Mouse (Mus musculus) urinary bladder, postnatal 4 days (tissue): ENCODE data around the gene Ino80d.
A peak's percentile ranks its signal among the peaks of the same experiment; 100 is the strongest.
"Not testable (repeated sequence)": the region's sequence is repeated elsewhere in the genome, so short reads cannot be mapped to it uniquely, and the experiment has no call there.

Experiments used
- DNase-seq, 2 experiments: peaks; one replicate each; pipeline ENCODE4 v3.0.0; 2021 to 2022; ENCODE audit warnings: low spot score in 2 of 2

The Ino80d gene

DNA sequence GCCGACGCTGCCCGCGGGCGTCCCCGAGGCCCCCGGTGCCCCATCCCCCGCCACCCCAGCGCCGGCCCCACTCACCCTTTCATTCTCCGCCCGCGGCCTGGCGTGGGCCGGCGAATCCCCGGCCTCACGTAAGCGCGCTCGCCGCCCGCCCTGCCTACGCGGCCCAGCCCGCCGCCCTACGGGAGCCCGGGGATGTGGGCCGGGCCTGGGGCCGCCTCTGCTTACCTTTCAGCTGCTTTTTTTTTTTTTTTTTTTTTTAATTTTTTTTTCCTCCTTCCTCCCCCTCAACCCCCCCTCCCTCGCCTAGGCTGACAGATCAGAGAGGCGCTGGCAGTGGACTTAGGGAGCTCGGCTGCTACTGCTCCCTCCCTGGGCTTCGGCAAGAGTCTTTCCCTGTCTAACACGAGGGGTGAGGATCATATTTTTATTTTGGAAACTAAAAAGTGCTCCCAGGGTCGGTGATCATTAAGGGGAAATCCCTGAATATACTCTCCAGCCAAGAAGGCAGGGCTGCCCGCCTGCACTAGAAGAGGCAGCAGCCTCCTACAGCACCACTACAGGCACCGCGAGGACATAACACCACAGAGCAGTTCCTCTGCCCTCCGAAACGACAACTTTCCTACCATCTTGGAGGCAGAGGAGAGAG, at the start of gene Ino80d:
Gene Ino80d, minus strand, starts transcription at position 532 of the 646 bp plus-strand sequence.
- peak; percentile 71 to 72 for DNase-seq

DNA sequence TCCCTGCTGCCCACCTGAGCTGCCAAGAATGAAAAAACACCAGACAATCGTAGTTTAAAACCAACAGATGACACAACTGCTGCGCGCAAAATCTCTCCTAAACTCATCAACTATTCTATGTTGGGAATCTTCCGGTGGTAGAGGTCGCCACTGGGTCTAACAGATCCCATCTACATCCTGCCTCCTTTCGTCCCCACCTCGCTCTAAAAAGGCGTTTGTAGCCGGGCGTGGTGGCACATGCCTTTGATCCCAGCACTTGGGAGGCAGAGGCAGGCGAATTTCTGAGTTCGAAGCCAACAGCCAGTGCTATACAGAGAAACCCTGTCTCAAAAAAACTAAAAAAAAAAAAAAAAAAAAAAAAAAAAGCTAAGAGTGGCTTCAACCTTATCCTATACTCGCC, 25.8 kb upstream of the Ino80d start:
- no peak for DNase-seq

DNA sequence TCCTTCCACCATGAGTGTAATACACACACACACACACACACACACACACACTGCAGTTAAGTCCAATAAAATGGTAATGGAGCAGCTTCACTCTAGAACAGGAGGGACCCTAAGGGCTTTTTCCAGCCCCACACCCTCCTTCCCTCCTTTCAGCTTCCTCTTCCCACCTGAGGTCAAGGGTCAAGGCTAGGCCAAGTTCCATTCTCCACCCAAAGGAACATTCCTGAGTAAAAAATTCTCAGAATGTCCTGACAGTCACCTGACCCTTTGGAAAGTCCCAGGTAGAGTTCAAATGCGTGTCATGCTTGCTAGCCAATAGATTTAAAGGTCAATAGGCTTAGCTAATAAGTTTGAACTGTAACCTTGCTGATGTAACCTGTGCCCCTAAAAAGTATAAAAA, 24.1 kb upstream of the Ino80d start:
- DNase-seq: not testable (repeated sequence)

DNA sequence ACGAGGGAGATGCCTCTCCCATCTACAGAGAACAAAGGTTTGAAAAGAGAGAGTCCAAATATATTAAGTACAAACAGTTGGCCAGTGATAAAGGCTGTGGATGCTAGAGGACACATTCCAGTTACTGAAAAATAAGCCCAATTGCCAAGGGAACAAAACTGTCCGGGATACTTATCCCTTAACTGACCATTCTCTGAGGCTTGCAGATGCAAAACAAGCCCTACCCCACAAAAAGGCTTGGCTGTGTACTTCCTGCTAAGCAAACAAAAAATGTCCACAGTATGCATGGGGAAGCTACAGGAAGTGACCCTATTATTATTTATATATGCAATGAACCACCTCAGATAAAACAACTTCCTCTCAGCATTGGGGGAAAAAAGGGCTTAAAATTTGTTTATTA, 23.5 kb upstream of the Ino80d start:
- no peak for DNase-seq

DNA sequence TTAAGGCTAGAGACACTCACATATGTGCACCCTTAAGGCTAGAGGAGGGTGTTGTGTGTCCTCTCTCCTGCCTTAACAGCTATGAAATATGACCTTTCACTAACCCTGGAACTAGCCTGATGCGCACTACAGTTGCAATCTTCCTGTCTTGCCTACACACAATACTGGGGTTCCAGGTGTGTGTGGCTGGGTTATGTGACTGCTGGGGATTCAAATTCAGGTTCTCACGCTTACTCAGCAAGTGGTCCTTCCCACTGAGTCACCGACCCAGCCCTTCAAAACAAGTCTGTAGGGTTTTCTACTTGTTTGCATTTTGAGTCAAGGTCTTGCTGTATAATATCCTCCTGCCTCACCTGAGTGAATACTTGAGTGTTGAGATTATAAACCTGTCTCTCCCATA, 20.1 kb upstream of the Ino80d start:
- no peak for DNase-seq

DNA sequence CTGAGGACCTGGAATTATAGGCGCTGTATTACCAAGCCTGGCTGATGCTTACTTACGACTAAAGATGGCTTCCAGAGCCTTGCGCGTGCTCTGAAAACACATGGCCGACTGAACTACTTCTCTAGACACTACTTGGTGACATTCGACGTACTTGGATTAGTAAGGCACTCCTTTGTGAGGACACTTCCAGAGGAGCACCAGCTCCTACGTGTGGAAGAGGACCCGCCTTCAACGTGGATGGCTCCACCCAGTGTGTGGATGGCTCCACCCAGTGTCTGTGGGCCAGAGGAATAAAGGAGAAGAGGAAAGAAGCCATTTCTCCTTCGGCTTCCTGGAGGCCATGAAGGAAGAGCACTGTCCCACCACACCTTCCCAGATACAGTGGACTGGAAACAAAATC, 17.3 kb upstream of the Ino80d start:
- no peak for DNase-seq

DNA sequence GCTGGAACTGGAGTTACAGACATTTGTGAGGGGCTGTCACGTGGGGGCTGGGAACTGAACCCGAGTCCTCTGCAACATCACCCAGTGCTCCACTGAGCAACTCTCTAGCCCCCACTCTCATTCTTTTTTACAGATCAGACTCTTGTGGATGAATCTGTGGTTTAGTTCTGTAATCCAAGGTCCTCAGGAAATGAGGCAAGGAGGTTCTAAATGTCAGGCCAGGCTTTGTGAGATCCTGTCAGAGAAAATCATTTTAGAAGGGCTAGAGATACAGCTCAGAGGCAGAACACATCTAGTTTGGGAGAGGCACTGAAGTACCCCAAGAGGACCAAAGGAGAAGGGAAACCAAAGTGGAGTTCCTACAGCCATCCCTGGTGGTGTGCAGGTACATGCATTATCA, 16.4 kb upstream of the Ino80d start:
- DNase-seq: no peak

DNA sequence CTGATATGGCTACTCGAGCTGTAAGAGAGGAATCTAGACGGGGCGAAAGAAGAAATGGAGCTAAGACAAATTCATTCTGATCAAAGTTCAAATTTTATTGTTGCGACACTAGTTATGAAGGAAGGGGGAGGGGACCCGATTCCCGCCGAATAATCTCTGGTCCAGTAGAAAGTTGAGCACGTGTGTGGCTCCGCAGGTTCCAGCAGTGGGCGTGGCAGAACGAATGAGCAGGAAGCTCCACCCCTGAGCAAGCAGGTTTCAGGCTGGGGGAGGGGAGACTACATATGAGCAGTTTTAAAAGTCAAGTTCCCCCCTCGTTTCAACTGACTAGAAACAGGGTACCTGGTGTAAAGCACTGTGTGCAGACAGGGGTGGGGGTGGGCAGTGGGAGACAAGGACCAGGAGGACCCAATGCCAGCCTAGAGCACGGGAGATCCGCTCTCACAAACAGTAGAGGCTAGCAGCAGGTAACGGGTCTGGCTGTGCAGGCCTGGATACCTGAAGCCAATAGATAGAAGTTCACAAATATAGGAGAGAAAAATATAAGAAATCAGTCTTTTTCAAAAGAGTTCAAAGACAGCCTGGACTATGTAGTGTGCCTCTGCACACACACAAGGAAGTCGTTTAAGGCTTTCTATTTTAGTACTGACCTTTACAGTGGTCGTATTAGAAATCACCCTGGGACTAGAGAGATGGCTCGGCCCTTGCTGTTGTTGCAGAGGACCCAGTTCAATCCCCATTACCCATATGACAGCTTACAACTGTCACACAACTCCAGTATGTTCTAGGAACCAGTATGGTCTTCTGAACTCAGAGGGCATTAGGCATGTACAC, 15.6 kb upstream of the Ino80d start:
- no peak for DNase-seq

DNA sequence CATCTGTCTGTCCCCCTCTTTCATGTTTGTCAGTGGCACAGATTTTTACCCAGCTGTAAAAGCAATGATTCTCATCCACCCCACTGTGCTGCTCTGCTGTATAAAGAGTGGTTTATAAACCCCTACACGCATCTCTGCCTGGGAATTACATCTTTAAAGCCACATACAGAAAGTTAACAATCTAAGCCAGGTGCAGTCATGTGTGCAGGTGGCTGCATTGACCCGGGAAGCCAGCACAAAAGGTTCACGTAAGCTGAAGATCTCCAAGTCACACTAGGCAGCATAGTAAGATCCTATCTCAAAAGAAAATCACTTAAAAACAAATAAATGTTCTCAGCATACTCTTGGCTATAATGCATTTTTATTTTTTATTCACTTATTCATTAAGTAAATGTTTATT, 14.8 kb upstream of the Ino80d start:
- no peak for DNase-seq

DNA sequence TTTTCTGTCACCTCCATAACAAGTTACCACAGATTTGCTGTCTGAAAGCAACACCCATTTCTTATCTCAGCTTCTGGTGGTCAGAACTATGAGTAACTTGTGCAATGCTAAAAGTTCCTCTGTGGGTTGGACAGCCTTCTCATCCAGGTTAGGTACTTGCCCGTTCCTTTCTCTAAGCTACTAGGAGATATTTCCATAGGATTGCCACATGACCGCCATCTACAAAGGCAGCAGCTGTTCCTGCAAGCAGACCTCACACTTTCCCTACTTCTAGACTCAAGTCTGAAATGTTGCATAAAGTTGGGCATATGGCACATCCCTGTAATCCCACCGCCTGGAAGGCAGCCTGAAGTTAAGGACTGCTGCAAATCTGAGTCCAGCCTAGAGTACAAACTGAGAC, 11.7 kb upstream of the Ino80d start:
- no peak for DNase-seq

DNA sequence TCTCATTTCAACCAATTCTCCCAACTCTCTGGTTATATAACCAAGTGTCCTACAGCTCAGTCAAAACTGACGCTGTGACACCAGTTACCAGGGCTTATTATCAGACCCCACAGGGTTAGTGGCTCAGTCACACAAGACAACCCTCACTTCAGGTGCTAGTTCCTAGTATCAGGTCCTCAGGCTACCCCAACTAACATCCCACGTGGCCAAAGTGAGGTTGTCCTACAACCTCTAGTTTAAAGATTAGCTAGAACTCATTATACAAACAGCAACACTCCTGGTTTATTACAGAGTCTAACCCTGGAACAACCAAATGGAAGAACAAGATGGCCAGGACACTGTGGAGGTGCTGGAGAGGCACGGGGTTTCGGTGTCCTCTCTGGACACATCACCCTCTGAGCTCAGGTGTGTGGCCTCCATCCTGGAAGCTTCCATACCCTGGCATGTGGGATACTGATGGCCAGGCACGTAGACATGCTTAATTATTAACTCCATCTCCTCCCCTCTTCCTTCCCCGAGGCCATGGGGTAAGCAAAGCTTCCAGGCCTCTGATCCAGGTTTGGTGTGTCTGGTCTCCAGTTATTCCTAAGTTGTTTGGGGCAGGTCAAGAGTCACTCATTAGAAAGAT, 9.5 kb upstream of the Ino80d start:
- DNase-seq: no peak

DNA sequence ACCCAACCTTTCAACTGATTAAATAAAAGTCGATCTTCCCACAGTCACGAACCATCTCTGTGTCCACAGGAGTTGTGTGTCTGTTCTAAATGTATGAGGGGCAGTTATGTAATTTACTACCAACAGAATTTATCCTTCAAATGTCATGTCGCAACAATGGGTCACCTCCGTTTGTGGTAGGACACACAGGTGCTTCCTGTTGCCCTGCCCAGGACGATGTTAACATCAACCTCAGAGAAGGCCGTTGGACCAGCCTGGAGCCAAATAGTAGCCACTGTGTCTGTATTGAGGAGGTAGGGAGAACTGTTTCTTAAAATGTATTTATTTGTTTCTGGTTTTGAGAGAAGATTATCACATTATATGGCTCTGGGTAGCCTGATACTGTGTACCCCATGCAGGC, 7.5 kb upstream of the Ino80d start:
- no peak for DNase-seq

DNA sequence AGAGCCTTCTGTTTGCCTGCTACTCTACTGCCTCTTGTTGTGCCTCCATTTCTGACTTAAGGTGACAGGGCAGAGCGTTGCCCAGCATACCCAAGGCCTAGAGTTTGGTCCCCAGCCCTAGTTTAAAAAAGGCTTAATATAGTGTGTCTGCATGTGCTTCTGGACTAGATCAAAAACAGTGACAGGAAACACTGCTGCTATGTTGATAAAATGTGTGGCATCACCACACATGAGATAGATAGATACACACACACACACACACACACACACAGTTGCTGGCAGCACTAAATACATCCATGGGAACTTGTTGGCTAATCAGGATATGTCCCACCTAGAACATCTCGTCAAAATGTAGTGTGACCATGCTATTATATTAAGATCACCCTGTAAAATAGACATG, 5.9 kb upstream of the Ino80d start:
- no peak for DNase-seq

DNA sequence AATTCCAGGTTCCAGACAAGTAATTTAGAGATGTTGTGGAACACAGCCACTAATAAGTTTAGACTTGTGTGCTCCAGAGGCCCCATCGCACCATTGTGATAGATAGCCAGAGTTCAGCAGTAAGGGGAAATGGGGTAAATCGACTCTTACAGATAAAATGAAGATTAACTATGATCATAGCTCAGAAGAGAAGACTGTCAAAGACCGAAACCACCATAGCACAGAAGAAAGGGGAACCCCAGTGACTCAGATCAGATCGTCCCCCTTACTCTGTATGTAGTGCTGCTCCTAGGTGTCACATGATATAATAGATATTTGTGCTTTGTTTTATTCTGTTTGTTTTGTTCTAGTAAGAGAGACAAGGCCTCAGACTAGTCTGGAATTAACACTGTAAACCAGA, 5.2 kb upstream of the Ino80d start:
- no peak for DNase-seq

DNA sequence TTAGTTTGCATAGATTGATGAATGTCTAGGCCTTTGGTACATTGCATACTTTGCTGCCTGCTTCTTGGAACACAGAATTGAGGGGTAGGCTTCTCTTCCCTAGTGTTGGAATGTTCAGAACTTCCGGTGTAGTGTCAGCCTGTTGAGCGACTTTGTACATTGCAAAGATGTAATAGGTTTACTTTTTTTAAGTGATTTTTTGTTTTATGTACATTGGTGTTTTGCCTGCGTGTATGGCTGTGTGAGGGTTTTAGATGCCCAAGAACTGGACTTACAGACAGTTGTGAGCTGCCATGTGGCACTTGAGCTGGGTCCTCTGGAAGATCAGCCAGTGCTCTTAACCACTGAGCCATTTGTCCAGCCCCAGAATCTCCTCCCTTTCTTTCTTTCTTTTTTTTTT, 1.1 kb upstream of the Ino80d start:
- DNase-seq: no peak

DNA sequence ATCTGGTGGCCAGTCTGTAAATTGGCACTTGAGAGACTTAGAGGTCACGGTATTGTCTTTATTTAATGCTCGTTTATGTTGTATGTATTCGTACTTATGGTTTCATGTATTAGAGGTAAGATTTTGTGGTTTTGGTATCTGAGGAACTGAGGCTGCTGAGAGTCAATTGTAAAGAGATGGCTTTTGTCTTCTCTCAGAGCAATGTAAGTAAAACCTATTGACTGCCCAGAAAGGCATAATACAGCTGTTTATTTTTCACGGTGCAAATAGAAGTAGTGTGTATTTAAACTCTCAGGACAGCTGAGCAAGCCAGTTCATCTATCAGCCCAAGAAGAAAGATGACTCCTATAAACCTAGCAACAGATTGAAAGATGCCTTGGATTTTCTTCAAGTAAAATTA, 629 bp upstream of the Ino80d start:
- no peak for DNase-seq

DNA sequence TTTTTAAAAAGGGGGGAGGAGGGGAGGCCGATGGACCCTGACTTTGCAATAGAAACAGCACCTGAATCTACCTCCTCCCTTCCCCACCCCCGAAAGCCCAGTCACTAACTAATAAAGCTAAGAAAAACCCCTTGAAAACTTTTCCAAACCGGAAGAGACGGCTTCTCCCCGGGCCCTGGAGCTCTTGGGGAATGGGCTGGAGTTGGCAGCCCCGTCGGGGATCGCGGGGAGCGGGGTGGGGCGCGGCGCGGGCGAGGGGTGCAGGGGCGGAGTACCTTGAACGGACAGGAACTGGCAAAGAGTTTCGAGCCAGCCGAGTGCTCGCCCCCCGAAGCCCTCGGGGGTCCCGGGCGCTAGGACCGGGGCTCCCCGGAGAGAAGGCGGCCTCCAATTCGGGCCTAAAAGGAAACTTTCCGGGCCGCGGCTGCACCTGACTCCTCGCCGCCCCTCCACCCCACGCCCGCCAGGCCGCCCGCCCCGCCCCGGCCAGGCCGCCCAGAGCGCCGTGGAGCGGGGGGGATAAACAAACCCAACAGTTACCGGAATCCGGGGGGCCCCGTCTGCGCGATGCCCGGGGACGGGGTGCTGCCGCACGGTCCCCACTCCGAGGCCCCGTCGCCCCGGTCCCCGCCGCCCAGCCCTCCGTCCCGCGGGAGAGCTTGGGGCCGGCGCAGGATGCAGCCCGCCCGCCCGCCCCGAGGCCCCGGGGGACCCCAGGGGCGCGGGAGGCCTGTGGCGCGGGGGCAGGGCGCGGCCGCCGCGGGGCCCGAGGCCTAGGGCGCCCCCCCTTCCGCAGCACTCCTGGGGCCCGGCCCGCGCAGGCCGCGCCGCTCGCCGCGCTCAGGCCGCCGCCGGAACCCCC, 962 bp downstream of the Ino80d start:
- peak; percentile 63 to 71 for DNase-seq

DNA sequence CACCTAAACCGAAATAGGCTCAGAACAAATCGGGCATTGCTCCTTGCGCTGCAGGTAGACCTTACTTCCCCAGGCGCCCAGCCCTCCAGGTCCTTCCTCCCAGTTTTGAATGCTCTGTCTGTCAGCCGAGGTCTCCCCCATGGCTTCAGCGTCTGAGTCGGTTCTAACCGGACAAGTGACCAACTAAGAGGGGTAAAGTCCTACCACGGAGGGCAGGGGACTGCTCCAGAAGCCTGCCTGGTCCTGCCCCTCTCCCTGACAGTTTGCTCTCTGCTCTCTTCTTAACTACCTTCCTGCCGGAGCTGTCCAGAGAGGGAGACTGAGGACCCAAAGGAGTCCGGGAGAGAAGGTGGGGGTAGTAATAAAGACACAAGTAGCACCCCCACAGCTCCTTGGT, 1.6 kb downstream of the Ino80d start:
- DNase-seq: peak in 1 of 2 experiments; percentile 28

DNA sequence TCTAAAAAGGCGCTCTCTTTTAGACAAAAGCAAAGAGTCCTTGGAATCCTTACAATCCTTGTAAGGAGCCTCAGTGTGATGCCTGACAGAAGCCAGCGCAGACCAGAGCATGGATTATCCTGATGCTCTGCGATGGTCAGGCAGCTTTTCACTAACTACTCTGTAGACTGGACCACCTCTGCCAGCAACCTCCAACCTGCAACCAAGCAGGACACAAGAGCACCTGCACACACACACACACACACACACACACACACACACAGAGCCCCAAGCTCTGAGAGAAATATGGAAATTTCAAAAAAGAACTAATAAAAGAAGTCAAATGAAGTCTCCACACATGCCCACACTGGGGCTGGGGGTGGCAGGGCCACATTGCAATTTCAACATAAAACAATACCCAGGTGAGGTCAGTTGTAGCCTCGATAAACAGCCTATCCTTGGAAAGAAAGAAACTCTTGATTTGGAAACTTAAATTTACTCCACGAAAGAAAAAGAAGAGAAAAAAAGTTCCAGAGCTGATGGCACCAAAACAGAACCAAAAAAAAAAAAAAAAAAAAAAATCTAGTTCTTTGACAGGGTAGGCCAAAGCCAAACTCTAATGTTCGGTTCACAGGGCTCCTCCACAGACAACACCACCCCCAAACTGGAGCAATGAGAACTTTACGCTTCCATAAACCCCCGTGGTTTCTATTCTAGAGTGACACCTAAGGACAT, 2.2 kb downstream of the Ino80d start:
- DNase-seq: no peak

DNA sequence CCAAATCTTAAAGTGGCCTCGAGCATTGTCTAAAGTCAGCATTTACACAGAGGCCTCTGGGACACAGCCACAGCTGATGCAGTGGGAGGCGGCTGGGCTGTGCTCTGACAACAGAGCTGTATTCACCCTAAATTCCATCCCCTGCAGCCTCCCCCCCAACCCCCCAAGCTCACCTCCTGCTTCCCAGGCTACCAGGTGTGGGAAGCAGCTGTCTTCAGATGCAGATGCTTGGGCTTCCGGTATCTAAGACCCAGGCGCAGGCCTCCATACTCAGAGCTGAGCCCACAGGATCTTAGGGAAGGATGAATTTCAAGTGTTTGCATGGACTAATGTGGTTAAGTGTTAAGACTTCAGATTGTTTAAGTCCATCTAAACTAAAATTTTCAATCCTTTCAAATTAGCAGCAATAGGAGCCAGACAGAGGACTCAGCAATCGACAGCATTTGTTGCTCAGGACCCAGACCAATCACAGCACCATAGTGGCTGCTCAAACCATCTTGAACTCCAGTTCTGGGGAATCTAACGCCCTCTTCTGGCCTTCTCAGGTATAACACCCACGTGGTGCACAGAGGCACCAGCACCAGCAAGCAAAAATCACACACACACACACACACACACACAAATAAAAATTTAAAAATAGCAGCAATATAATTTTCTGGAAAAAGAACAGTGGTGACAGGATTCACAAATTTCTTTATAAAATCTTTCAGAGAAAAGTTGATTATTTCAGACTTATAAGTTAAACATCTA, 3.8 kb downstream of the Ino80d start:
- no peak for DNase-seq
